Mouse (Mus musculus) intestine, postnatal 0 days (tissue): ENCODE results near the gene Tyk2. TPM values are rescaled to one million over a fixed set of nuclear protein-coding genes. Genes with fewer than 3 reads are reported as not detected.

Experiments
- ATAC-seq: fragments of 200-750 bp; cut with Nextera tagmentation; 2 replicates; pipeline ENCODE4 v1.8.0; 2017; ENCODE audit warnings: mild to moderate bottlenecking, moderate TSS enrichment, moderate library complexity
- H3K27ac ChIP-seq: fragments of 300-500 bp; sonication (generic); 2 replicates; pipeline ENCODE4 v1.5.1; 2014; ENCODE audit warnings: mild to moderate bottlenecking, low read depth, low read length, moderate library complexity
- H3K27me3 ChIP-seq: fragments of 300-500 bp; sonication (generic); replicated peaks from 2 replicates; pipeline ENCODE4 v1.6.1; 2014; ENCODE audit warnings: low read length, mixed read lengths; ENCODE audit not compliant: control insufficient read depth, insufficient read depth
- H3K36me3 ChIP-seq: fragments of 300-500 bp; sonication (generic); 2 replicates; pipeline ENCODE4 v1.6.1; 2014; ENCODE audit warnings: mild to moderate bottlenecking, moderate library complexity; ENCODE audit not compliant: control insufficient read depth, insufficient read depth
- H3K4me1 ChIP-seq: fragments of 300-500 bp; sonication (generic); replicated peaks from 2 replicates; pipeline ENCODE4 v1.6.1; 2014; ENCODE audit warnings: antibody characterized with exemption, low read length, mixed read lengths; ENCODE audit not compliant: control insufficient read depth, insufficient read depth
- H3K4me2 ChIP-seq: fragments of 300-500 bp; sonication (generic); replicated peaks from 2 replicates; pipeline ENCODE4 v1.6.1; 2014; ENCODE audit warnings: low read depth, mild to moderate bottlenecking, moderate library complexity
- H3K4me3 ChIP-seq: fragments of 300-500 bp; sonication (generic); 2 replicates; pipeline ENCODE4 v1.5.1; 2014; ENCODE audit warnings: low read depth, low read length
- H3K9ac ChIP-seq: fragments of 300-500 bp; sonication (generic); 2 replicates; pipeline ENCODE4 v1.6.1; 2014; ENCODE audit warnings: mild to moderate bottlenecking, low read depth, low read length
- H3K9me3 ChIP-seq: fragments of 300-500 bp; sonication (generic); 2 replicates; pipeline ENCODE4 v1.6.1; 2016; ENCODE audit warnings: mixed run types; ENCODE audit not compliant: control insufficient read depth
- CTCF ChIP-seq: sonication (generic); IDR thresholded peaks from 2 replicates; pipeline ENCODE4 v1.5.1; 2016; ENCODE audit warnings: low read depth, mild to moderate bottlenecking, control low read depth, antibody characterized with exemption, moderate library complexity
- WGBS: fragments of 180-500 bp; shearing (Covaris S2); extraction: QIAGEN DNeasy Blood & Tissue Kit; methylation state at CpG from one replicate; pipeline ENCODE4 v1.1.7; 2014; 5-methylcytosine and 5-hydroxymethylcytosine counted together
- polyA plus RNA-seq: library from polyadenylated mRNA; unstranded; fragments of >200 nt; fragmentation: Nextera tagmentation; extraction: Ambion mirVana; gene quantifications from 2 replicates; pipeline ENCODE4 v1.2.1, GENCODE M21; 2015

Tyk2 gene
- polyA plus RNA-seq, 1 experiment from 2014 or later: 8.0 TPM

GRCm38 (mm10) chr9:21149654-21150419, 18.8 kb upstream of the Tyk2 start, which contains the start of gene Cdc37:
Gene Cdc37 (minus strand): TSS chr9:21149982.
- no peaks in the 10 kb centered on the region for H3K27me3 ChIP-seq
- peaks cover 8% of the 10 kb centered on the region for H3K36me3 ChIP-seq
- H3K9me3 ChIP-seq: no peaks in the 10 kb centered on the region
- WGBS: 4% methylated on average over 53 of the region's 56 CpGs
- peak within 1 kb of the TSS; percentile 80 for H3K9ac ChIP-seq
- H3K4me2 ChIP-seq: peak within 1 kb of the TSS; percentile 80
- H3K27ac ChIP-seq: peak within 1 kb of the TSS; percentile 73
- peak within 1 kb of the TSS; percentile 81 for H3K4me3 ChIP-seq
- no peak for TF ChIP-seq CTCF
- H3K4me1 ChIP-seq: peaks cover 2% of the 10 kb centered on the region; the same call in 1 of the 2 replicates
- ATAC-seq: peak; percentile 94

- ATAC-seq: no peak
- H3K27me3 ChIP-seq: no peaks in the 10 kb centered on the region
- no peaks in the 10 kb centered on the region for H3K9me3 ChIP-seq
- H3K4me2 ChIP-seq: peak overlapping the region; percentile 80
- TF ChIP-seq CTCF: no peak
- H3K36me3 ChIP-seq: peaks cover 14% of the 10 kb centered on the region
- 5% methylated on average over 8 of the region's 8 CpGs for WGBS
- H3K9ac ChIP-seq: peak overlapping the region; percentile 80
- H3K4me1 ChIP-seq: peaks cover 2% of the 10 kb centered on the region; the same call in 1 of the 2 replicates
- peak overlapping the region; percentile 81 for H3K4me3 ChIP-seq
- peak overlapping the region; percentile 73 for H3K27ac ChIP-seq
Observed at GRCm38 (mm10) chr9:21149077-21149653, 18.1 kb upstream of the Tyk2 start.

GRCm38 (mm10) chr9:21148427-21148826, 17.4 kb upstream of the Tyk2 start:
- Histone ChIP-seq H3K27me3 (no peaks in the 10 kb centered on the region), H3K9me3 (no peaks in the 10 kb centered on the region), H3K27ac (peak overlapping the region; percentile 15; the same call in 1 of the 2 replicates), H3K4me2 (peak overlapping the region; percentile 80), H3K4me1 (peaks cover 2% of the 10 kb centered on the region; the same call in 1 of the 2 replicates), H3K4me3 (peak overlapping the region; percentile 81), H3K9ac (peak overlapping the region; percentile 80; the same call in 1 of the 2 replicates), H3K36me3 (peaks cover 22% of the 10 kb centered on the region)
- ATAC-seq: no peak
- no peak for TF ChIP-seq CTCF

GRCm38 (mm10) chr9:21146722-21147121, 15.7 kb upstream of the Tyk2 start:
- Histone ChIP-seq H3K27me3 (no peaks in the 10 kb centered on the region), H3K36me3 (peaks cover 39% of the 10 kb centered on the region), H3K27ac (no peak overlapping the region), H3K4me3 (no peak overlapping the region), H3K4me2 (peak overlapping the region; percentile 45), H3K4me1 (peaks cover 2% of the 10 kb centered on the region; the same call in 1 of the 2 replicates), H3K9me3 (no peaks in the 10 kb centered on the region), H3K9ac (0 out of 2 replicates have a peak overlapping the region, but pooled peaks have one; percentile 42)
- TF ChIP-seq CTCF: no peak
- 35% methylated on average over 10 of the region's 10 CpGs for WGBS
- ATAC-seq: peak; percentile 37; the same call in 1 of the 2 replicates

- Histone ChIP-seq H3K4me1 (peaks cover 2% of the 10 kb centered on the region; the same call in 1 of the 2 replicates), H3K9ac (no peak overlapping the region), H3K4me3 (no peak overlapping the region), H3K27ac (no peak overlapping the region), H3K9me3 (no peaks in the 10 kb centered on the region), H3K27me3 (no peaks in the 10 kb centered on the region), H3K36me3 (peaks cover 52% of the 10 kb centered on the region), H3K4me2 (no peak overlapping the region)
- no peak for ATAC-seq
- 95% methylated on average over 4 of the region's 4 CpGs for WGBS
- no peak for TF ChIP-seq CTCF
Observed at GRCm38 (mm10) chr9:21145431-21145830, 14.4 kb upstream of the Tyk2 start.

- H3K36me3 ChIP-seq: peaks cover 62% of the 10 kb centered on the region
- TF ChIP-seq CTCF: no peak
Observed at GRCm38 (mm10) chr9:21144361-21144760, 13.3 kb upstream of the Tyk2 start.

More at GRCm38 (mm10) chr9:21144361-21144760, 13.3 kb upstream of the Tyk2 start:
- H3K27me3 ChIP-seq: no peaks in the 10 kb centered on the region
- H3K9me3 ChIP-seq: no peaks in the 10 kb centered on the region
- H3K27ac ChIP-seq: no peak overlapping the region
- no peak overlapping the region for H3K9ac ChIP-seq
- no peak overlapping the region for H3K4me2 ChIP-seq
- H3K4me1 ChIP-seq: peaks cover 2% of the 10 kb centered on the region; the same call in 1 of the 2 replicates
- ATAC-seq: no peak
- no peak overlapping the region for H3K4me3 ChIP-seq
- WGBS: 89% methylated on average over 3 of the region's 3 CpGs
